In genomic region chr4:102824494-102824893, GRCm38 (mm10) we compare ENCODE assay signal across 23 mouse cellular contexts.
"Had no signal": no experiment of that assay in that cellular context is flagged by ENCODE, and none has a peak within 500 bp of the region (broad histone marks: within the 10 kb centered on the region; RNA-seq: fewer than 3 reads in every experiment).

No protein-coding gene starts in this region.

- H3K36me3 ChIP-seq: lung, embryonic 15.5 days; midbrain, embryonic 10.5 days; midbrain, embryonic 12.5 days; neural tube, embryonic 13.5 days; neural tube, embryonic 15.5 days had no signal

- H3K9me3 ChIP-seq: lung, embryonic 15.5 days; megakaryocyte, embryonic 14.5 days; midbrain, embryonic 10.5 days; midbrain, embryonic 12.5 days; neural tube, embryonic 13.5 days; neural tube, embryonic 15.5 days had no signal

- ATAC-seq: liver, postnatal 0 days; lung, postnatal 0 days; midbrain, embryonic 16.5 days had no signal

- H3K4me3 ChIP-seq: lung, embryonic 15.5 days; megakaryocyte, embryonic 14.5 days; midbrain, embryonic 10.5 days; midbrain, embryonic 12.5 days; myocyte; neural tube, embryonic 13.5 days; neural tube, embryonic 15.5 days had no signal

- H3K27me3 ChIP-seq: lung, embryonic 15.5 days; megakaryocyte, embryonic 14.5 days; midbrain, embryonic 12.5 days; neural tube, embryonic 13.5 days; neural tube, embryonic 15.5 days had no signal

- H3K27ac ChIP-seq: lung, embryonic 15.5 days; macrophage; midbrain, embryonic 10.5 days; midbrain, embryonic 12.5 days; neural tube, embryonic 13.5 days; neural tube, embryonic 15.5 days had no signal

- H3K4me2 ChIP-seq: lung, embryonic 15.5 days; midbrain, embryonic 12.5 days; neural tube, embryonic 13.5 days; neural tube, embryonic 15.5 days had no signal

- H3K9ac ChIP-seq: liver, postnatal 0 days; lung, embryonic 15.5 days; midbrain, embryonic 12.5 days; neural tube, embryonic 13.5 days; neural tube, embryonic 15.5 days had no signal

- DNase-seq: liver, postnatal 0 days; lung, adult 2 months; lung, postnatal 14 days; lung, postnatal 36 days; midbrain, embryonic 14.5 days; retina, postnatal 1 day; right cerebral cortex, adult 18-20 months; right cerebral cortex, postnatal 25 days; right cerebral cortex, postnatal 4 days; spleen, adult 18-20 months; thymus, adult 18-20 months; thymus, postnatal 14 days; thymus, postnatal 36 days had no signal

- H3K4me1 ChIP-seq: megakaryocyte, embryonic 14.5 days; midbrain, embryonic 12.5 days had no signal
